Mouse (Mus musculus): ENCODE results near the gene Cyp2w1. TPM values are rescaled to one million over a fixed set of nuclear protein-coding genes. Genes with fewer than 3 reads are reported as not detected.

Cyp2w1 gene
- total RNA-seq (2023) = not detected

DNA sequence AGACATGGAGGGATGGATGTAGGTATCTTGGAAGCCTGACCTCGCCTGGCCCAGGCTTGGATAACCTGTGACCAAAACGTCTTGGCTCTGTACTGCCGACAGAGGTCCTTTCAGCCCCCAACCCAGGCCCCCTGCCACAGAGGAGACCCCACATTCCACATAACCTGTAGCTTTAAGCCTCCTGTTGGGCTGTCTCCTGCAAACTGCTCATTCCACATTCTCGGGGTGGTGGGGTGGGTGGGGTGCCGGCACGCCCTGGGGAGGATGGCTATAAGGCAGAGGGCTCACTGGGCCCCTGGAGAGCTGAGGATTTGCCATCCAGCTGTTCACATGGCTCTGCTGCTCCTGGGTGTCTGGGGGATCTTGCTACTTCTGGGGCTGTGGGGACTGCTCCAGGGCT, at the start of gene Cyp2w1:
TSS of gene Cyp2w1 (plus strand) at position 301 of the 400 bp plus-strand sequence.

DNA sequence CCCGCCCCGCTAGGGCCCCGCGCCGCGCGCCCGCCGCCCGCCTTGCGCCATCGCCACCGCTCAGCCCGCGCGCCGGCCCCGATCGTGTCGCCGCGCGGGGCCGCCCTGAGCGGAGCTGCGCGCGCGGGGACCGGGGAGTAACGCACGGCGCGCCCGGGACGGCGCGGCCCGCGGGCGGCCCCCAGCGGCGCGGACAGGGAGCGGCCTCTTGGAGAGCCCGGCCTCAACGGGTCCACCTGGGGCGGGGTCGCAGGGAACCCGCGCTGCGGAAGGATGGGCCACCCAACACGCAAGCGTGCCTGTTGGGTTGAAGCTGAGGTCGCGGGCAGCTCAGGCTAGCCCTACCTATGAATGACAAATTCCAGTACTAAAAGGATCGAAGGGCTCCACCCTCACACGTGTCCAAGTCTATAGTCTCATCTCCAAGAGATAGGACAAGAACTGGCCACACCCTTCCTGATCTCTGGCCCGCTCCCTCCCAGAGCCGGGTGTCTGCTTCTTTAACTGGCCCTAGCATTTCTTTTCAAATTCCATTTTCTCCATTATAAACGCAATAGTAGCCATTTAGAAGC, 26.9 kb upstream of the Cyp2w1 start, which contains the start of gene Adap1:
TSS of gene Adap1 (minus strand) at position 228 of the 572 bp plus-strand sequence.

GRCm38 (mm10) chr5:139351134-139351533, 1.3 kb upstream of the Cyp2w1 start, which contains the start of gene Cox19:
Gene Cox19, minus strand, starts transcription at chr5:139351418.

GRCm38 (mm10) chr5:139377468-139378270, 25.3 kb downstream of the Cyp2w1 start, which contains the start of gene Gpr146:
Gene Gpr146, plus strand, starts transcription at chr5:139377697.

DNA sequence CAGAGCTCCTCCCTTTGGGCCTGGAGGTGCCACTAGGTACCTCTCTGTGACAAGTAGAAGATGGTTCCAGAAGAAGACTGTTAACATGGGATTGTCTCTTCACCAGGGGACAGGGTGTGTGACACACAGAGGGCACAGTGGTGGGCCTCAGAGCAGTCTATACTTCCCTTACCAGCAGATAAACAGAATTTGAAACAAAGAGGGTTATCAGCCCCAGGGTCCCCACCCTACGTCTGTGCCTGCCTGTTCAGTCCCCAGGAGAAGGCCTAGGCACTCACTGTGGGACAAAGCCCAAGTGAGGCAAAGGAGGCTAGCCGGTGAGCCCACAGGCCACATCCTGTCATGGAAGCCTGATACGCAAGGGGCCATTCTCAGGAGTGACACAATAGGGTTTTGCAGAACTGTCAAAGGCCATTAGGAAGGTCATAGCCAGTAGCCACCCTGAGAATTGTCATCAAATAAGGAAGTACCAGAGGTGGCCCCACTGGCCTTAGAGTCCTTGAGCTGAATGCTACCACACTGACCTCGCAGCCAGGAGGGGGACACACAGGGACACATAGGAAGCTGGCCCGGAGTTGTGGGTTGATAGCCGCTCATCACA, 52.5 kb downstream of the Cyp2w1 start, which contains the start of gene C130050O18Rik:
TSS of gene C130050O18Rik (plus strand) at position 480 of the 601 bp plus-strand sequence.

Other genes starting within 250 kb of the Cyp2w1 start
- gene Prkar1b, start 202.6 kb upstream of the Cyp2w1 start, total RNA-seq (2023) = under 1 TPM; 0.22 to 0.90 TPM
- 1 to 10 TPM; 4.8 to 6.3 TPM for gene Dnaaf5, start 202.4 kb upstream of the Cyp2w1 start, total RNA-seq (2023)
- gene Sun1, start 152.0 kb upstream of the Cyp2w1 start, total RNA-seq (2023) = 10 to 100 TPM; 65.4 to 70.0 TPM
- gene Get4, start 100.3 kb upstream of the Cyp2w1 start, total RNA-seq (2023) = 10 to 100 TPM; 33.1 to 37.5 TPM
- gene Adap1, start 27.0 kb upstream of the Cyp2w1 start, total RNA-seq (2023) = 10 to 100 TPM; 83.4 to 92.6 TPM
- 10 to 100 TPM; 25.0 to 27.5 TPM for gene Cox19, start 1.2 kb upstream of the Cyp2w1 start, total RNA-seq (2023)
- 1 to 10 TPM; 8.6 to 9.9 TPM for gene Gpr146, start 25.1 kb downstream of the Cyp2w1 start, total RNA-seq (2023)
- gene C130050O18Rik, start 52.7 kb downstream of the Cyp2w1 start, total RNA-seq (2023) = 10 to 100 TPM; 24.6 to 27.5 TPM
- under 1 TPM; 0.26 to 0.68 TPM for gene Gper1, start 70.5 kb downstream of the Cyp2w1 start, total RNA-seq (2023)
- gene 3110082I17Rik, start 107.9 kb downstream of the Cyp2w1 start, total RNA-seq (2023) = 10 to 100 TPM; 10.1 to 10.7 TPM
- gene Zfand2a, start 131.9 kb downstream of the Cyp2w1 start, total RNA-seq (2023) = 10 to 100 TPM; 87.9 to 91.7 TPM
- gene Uncx, start 190.9 kb downstream of the Cyp2w1 start, total RNA-seq (2023) = not detected

All from neutrophil, adult 83 days (primary cell).